Mouse (Mus musculus) G1E (cell line): Measurements from ENCODE around the gene Hivep3. TPM values are rescaled to one million over a fixed set of nuclear protein-coding genes. Genes with fewer than 3 reads are reported as not detected.

Source experiments
- ATAC-seq: 2 replicates; pipeline ENCODE4 v1.8.0; 2016; ENCODE audit warnings: mild to moderate bottlenecking; ENCODE audit not compliant: insufficient number of reproducible peaks, poor library complexity, low FRiP score, severe bottlenecking; ENCODE audit errors: extremely low read depth
- DNase-seq: peaks from one replicate; pipeline ENCODE4 v3.0.0; 2012; ENCODE audit warnings: low spot score
- H3K27me3 ChIP-seq: 2 replicates; pipeline ENCODE4 v1.6.1; 2012; ENCODE audit warnings: mild to moderate bottlenecking, low read length, inconsistent platforms; ENCODE audit not compliant: insufficient read depth
- H3K36me3 ChIP-seq: replicated peaks from 2 replicates; pipeline ENCODE3; 2012; ENCODE audit warnings: mild to moderate bottlenecking, inconsistent platforms
- H3K4me1 ChIP-seq: 2 replicates; pipeline ENCODE4 v1.6.1; 2012; ENCODE audit warnings: low read depth, low read length, inconsistent platforms, mixed read lengths; ENCODE audit not compliant: insufficient read depth
- H3K4me3 ChIP-seq: 2 replicates; pipeline ENCODE4 v1.5.1; 2012; ENCODE audit warnings: low read depth, mild to moderate bottlenecking, inconsistent platforms, low read length, moderate library complexity, mixed read lengths
- H3K9me3 ChIP-seq: replicated peaks from 2 replicates; pipeline ENCODE4 v1.6.1; 2012; ENCODE audit warnings: inconsistent platforms
- CTCF ChIP-seq: IDR thresholded peaks from 2 replicates; pipeline ENCODE4 v1.5.1; 2012; ENCODE audit warnings: low read depth, low read length, inconsistent platforms, mixed read lengths
- GATA1 ChIP-seq: IDR thresholded peaks from 2 replicates; pipeline ENCODE4 v1.6.1; 2012; ENCODE audit warnings: borderline replicate concordance, low read length, inconsistent platforms, mixed read lengths
- GATA2 ChIP-seq: IDR thresholded peaks from 2 replicates; pipeline ENCODE4 v1.6.1; 2012; ENCODE audit warnings: low read depth, low read length, inconsistent platforms, borderline replicate concordance
- POLR2AphosphoS5 ChIP-seq: IDR thresholded peaks from 2 replicates; pipeline ENCODE4 v1.6.1; 2012; ENCODE audit warnings: low read depth, low read length, inconsistent platforms; ENCODE audit not compliant: insufficient replicate concordance
- TAL1 ChIP-seq: conservative IDR thresholded peaks from 2 replicates; pipeline ENCODE4 v1.6.1; 2012; ENCODE audit warnings: low read depth, low read length, inconsistent platforms, mixed read lengths
- polyA plus RNA-seq: library from polyadenylated mRNA; stranded (reverse); fragments of >175 nt; gene quantifications from 2 replicates; pipeline ENCODE4 v1.2.3, GENCODE M21; 2012
- total RNA-seq, 2 experiments: library from RNA; stranded (forward) in 1 of 2; stranded (reverse) in 1 of 2; fragments of 200-1000 nt in 1 of 2; fragments of >200 nt in 1 of 2; fragmentation: Nextera tagmentation in 1 of 2; gene quantifications; 2 replicates each; pipeline ENCODE4 v1.2.3; 2014 to 2017

Hivep3 gene
- total and polyA plus RNA-seq, 3 experiments, result 0.49 TPM; not detected in 2

GRCm38 (mm10) chr4:120164316-120164715 lies 430.7 kb downstream of the Hivep3 start:
- DNase-seq, result no peak
- Histone ChIP-seq H3K4me3 (no peak overlapping the region), H3K4me1 (no peaks in the 10 kb centered on the region), H3K27me3 (no peaks in the 10 kb centered on the region; the same call in 1 of the 2 replicates), H3K36me3 (no peaks in the 10 kb centered on the region), H3K9me3 (peaks cover 89% of the 10 kb centered on the region)
- ATAC-seq, result no peak
- TF ChIP-seq CTCF, result no peak
- TF ChIP-seq GATA1, result no peak
- no peak for TF ChIP-seq TAL1
- TF ChIP-seq POLR2AphosphoS5, result no peak
- no peak for TF ChIP-seq GATA2

DNA sequence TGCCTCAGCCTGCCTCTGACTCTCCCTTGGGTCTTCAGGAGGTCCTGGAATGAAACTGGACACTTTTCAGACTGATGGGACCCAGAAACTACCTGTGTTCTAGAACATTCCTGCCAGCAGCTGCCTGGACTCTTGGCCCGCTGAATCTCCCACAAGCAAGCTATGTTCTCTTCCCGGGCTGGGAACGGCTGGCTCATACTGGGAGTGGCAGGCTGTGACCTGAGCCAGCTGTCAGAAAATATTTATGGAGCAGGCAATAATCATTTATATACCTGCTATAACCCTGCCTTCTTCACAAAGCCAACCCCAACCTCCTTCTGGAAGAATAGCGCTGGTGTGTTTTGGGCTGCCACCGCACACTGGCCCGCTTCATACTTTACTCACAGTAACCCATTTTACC lies 434.2 kb downstream of the Hivep3 start:
- Histone ChIP-seq H3K36me3 (no peaks in the 10 kb centered on the region), H3K27me3 (no peaks in the 10 kb centered on the region), H3K9me3 (peaks cover 84% of the 10 kb centered on the region), H3K4me3 (no peak overlapping the region), H3K4me1 (no peaks in the 10 kb centered on the region)
- TF ChIP-seq CTCF, result no peak
- TF ChIP-seq GATA1, result no peak
- no peak for TF ChIP-seq GATA2
- TF ChIP-seq TAL1, result no peak
- TF ChIP-seq POLR2AphosphoS5, result no peak
- DNase-seq, result no peak
- no peak for ATAC-seq

DNA sequence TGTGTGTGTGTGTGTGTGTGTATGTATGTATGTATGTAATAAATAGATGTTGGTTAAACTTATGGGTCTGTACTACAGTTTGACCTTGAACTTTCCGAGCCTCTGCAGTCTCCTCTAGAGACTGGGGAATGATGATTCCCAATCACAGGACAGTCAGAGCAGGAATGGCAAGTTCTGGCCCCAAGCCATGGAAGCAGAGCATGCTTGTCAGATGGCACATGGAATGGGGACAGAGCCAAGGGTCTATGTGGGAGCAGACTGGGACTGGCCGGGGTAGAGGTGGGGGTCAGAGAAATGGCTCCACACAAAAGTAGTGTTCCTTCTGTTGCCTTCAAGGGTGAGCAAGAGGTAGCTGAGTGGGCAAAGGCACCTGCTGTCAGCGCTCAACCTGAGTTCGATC lies 434.8 kb downstream of the Hivep3 start:
- Histone ChIP-seq H3K9me3 (peaks cover 84% of the 10 kb centered on the region), H3K36me3 (no peaks in the 10 kb centered on the region), H3K27me3 (no peaks in the 10 kb centered on the region), H3K4me1 (no peaks in the 10 kb centered on the region), H3K4me3 (no peak overlapping the region)
- DNase-seq (no peak), ATAC-seq (no peak)
- TF ChIP-seq CTCF, result no peak
- no peak for TF ChIP-seq POLR2AphosphoS5
- no peak for TF ChIP-seq TAL1
- no peak for TF ChIP-seq GATA1
- no peak for TF ChIP-seq GATA2

- DNase-seq, result no peak
- no peaks in the 10 kb centered on the region for H3K4me1 ChIP-seq
- no peaks in the 10 kb centered on the region for H3K36me3 ChIP-seq
- H3K4me3 ChIP-seq, result no peak overlapping the region
- TF ChIP-seq CTCF (no peak), GATA2 (no peak), POLR2AphosphoS5 (no peak), TAL1 (no peak), GATA1 (no peak)
- no peaks in the 10 kb centered on the region for H3K27me3 ChIP-seq
- ATAC-seq, result no peak
- H3K9me3 ChIP-seq, result peaks cover 68% of the 10 kb centered on the region
Observed at GRCm38 (mm10) chr4:120170387-120170936, 436.9 kb downstream of the Hivep3 start.

- TF ChIP-seq CTCF, result no peak
- no peak for TF ChIP-seq POLR2AphosphoS5
- Histone ChIP-seq H3K36me3 (no peaks in the 10 kb centered on the region), H3K4me1 (no peaks in the 10 kb centered on the region), H3K27me3 (no peaks in the 10 kb centered on the region), H3K4me3 (0 out of 2 replicates have a peak overlapping the region, but pooled peaks have one; percentile 16), H3K9me3 (peaks cover 67% of the 10 kb centered on the region)
- no peak for ATAC-seq
- no peak for DNase-seq
Observed at GRCm38 (mm10) chr4:120172050-120172684, 438.6 kb downstream of the Hivep3 start.

DNA sequence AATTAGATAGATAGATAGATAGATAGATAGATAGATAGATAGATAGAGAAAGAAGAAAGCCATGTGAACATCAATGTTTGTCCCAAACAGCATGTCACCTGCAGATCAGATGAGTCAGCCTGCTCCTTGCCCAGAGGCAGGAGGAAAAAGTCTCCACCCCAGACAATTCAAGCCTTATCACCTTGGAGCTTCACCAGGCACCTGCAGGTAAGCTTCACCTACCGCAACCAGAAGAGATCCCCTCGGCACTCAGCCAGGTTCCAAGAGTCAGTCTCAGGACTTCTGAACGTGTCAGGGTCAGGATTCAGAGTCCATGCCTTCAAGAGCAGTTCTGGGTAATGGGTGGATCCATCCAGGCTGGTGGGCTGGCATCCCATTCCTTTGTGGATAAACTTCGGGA lies 445.5 kb downstream of the Hivep3 start:
- ATAC-seq (no peak), DNase-seq (no peak)
- peaks cover 72% of the 10 kb centered on the region for H3K9me3 ChIP-seq
- no peaks in the 10 kb centered on the region for H3K27me3 ChIP-seq
- H3K36me3 ChIP-seq, result no peaks in the 10 kb centered on the region
- H3K4me1 ChIP-seq, result no peaks in the 10 kb centered on the region
- H3K4me3 ChIP-seq, result no peak overlapping the region
- TF ChIP-seq TAL1 (no peak), CTCF (no peak), GATA2 (no peak), POLR2AphosphoS5 (no peak)
